Mouse (Mus musculus) heart, embryonic 11.5 days (tissue): ENCODE results near the gene Sept7. TPM values are rescaled to one million over a fixed set of nuclear protein-coding genes. Genes with fewer than 3 reads are reported as not detected.
"Not testable (repeated sequence)": the region's sequence is repeated elsewhere in the genome, so short reads cannot be mapped to it uniquely, and the experiment has no call there.

Experiments
- ATAC-seq: fragments of 200-750 bp; cut with Nextera tagmentation; replicated peaks from 2 replicates; pipeline ENCODE4 v1.8.0; 2017; ENCODE audit warnings: moderate library complexity; ENCODE audit not compliant: insufficient number of reproducible peaks, low FRiP score, low TSS enrichment
- H3K27ac ChIP-seq: fragments of 300-500 bp; sonication (generic); 2 replicates; pipeline ENCODE4 v1.5.1; 2014; ENCODE audit warnings: mild to moderate bottlenecking, low read depth, low read length
- H3K27me3 ChIP-seq: fragments of 300-500 bp; sonication (generic); 2 replicates; pipeline ENCODE4 v1.6.1; 2014; ENCODE audit warnings: mild to moderate bottlenecking, low read length, mixed read lengths; ENCODE audit not compliant: control insufficient read depth, insufficient read depth
- H3K36me3 ChIP-seq: fragments of 300-500 bp; sonication (generic); 2 replicates; pipeline ENCODE4 v1.6.1; 2014; ENCODE audit warnings: mild to moderate bottlenecking, low read length, moderate library complexity, mixed read lengths; ENCODE audit not compliant: control insufficient read depth, insufficient read depth
- H3K4me1 ChIP-seq: fragments of 300-500 bp; sonication (generic); 2 replicates; pipeline ENCODE4 v1.6.1; 2014; ENCODE audit warnings: low read length; ENCODE audit not compliant: control insufficient read depth, insufficient read depth
- H3K4me2 ChIP-seq: fragments of 300-500 bp; sonication (generic); 2 replicates; pipeline ENCODE4 v1.6.1; 2014; ENCODE audit warnings: mild to moderate bottlenecking, moderate library complexity
- H3K4me3 ChIP-seq: fragments of 300-500 bp; sonication (generic); 2 replicates; pipeline ENCODE4 v1.5.1; 2014; ENCODE audit warnings: low read depth, low read length
- H3K9ac ChIP-seq: fragments of 300-500 bp; sonication (generic); 2 replicates; pipeline ENCODE4 v1.6.1; 2014; ENCODE audit warnings: mild to moderate bottlenecking, low read depth, low read length, moderate library complexity
- H3K9me3 ChIP-seq: fragments of 300-500 bp; sonication (generic); replicated peaks from 2 replicates; pipeline ENCODE4 v1.6.1; 2016; ENCODE audit warnings: low read length; ENCODE audit not compliant: control insufficient read depth
- WGBS: fragments of 180-500 bp; shearing (Covaris S2); extraction: QIAGEN DNeasy Blood & Tissue Kit; methylation state at CpG from one replicate; pipeline ENCODE4 v1.1.7; 2014; ENCODE audit not compliant: insufficient replicate concordance; 5-methylcytosine and 5-hydroxymethylcytosine counted together
- polyA plus RNA-seq: library from polyadenylated mRNA; unstranded; fragments of >200 nt; fragmentation: Nextera tagmentation; extraction: Ambion mirVana; gene quantifications from 2 replicates; pipeline ENCODE4 v1.2.1, GENCODE M21; 2014

Sept7 gene
- polyA plus RNA-seq, 1 experiment from 2014 or later = 284 TPM

- Histone ChIP-seq H3K9me3 (no peaks in the 10 kb centered on the region), H3K4me2 (no peak overlapping the region)
- WGBS = 83% methylated on average over 4 of the region's 4 CpGs
These were observed 27.3 kb upstream of the Sept7 start for GRCm38 (mm10) chr9:25224959-25225358.

GRCm38 (mm10) chr9:25229740-25230139 lies 22.5 kb upstream of the Sept7 start:
- H3K36me3 ChIP-seq = no peaks in the 10 kb centered on the region

More at GRCm38 (mm10) chr9:25224959-25225358, 27.3 kb upstream of the Sept7 start:
- Histone ChIP-seq H3K36me3 (no peaks in the 10 kb centered on the region), H3K27ac (no peak overlapping the region), H3K27me3 (no peaks in the 10 kb centered on the region), H3K4me1 (no peaks in the 10 kb centered on the region), H3K4me3 (no peak overlapping the region), H3K9ac (no peak overlapping the region)
- no peak for ATAC-seq

GRCm38 (mm10) chr9:25230213-25231039 lies 21.8 kb upstream of the Sept7 start:
- Histone ChIP-seq H3K9ac (no peak overlapping the region), H3K27me3 (no peaks in the 10 kb centered on the region), H3K4me2 (no peak overlapping the region), H3K27ac (no peak overlapping the region), H3K9me3 (no peaks in the 10 kb centered on the region), H3K4me1 (no peaks in the 10 kb centered on the region), H3K4me3 (no peak overlapping the region), H3K36me3 (no peaks in the 10 kb centered on the region)
- 81% methylated on average over 10 of the region's 10 CpGs for WGBS
- ATAC-seq = no peak

More at GRCm38 (mm10) chr9:25229740-25230139, 22.5 kb upstream of the Sept7 start:
- no peak overlapping the region for H3K4me3 ChIP-seq
- H3K27me3 ChIP-seq = no peaks in the 10 kb centered on the region
- no peak overlapping the region for H3K27ac ChIP-seq
- no peaks in the 10 kb centered on the region for H3K4me1 ChIP-seq
- H3K4me2 ChIP-seq = no peak overlapping the region
- ATAC-seq = no peak
- 78% methylated on average over 6 of the region's 6 CpGs for WGBS
- H3K9me3 ChIP-seq = no peaks in the 10 kb centered on the region
- no peak overlapping the region for H3K9ac ChIP-seq

- H3K4me2 ChIP-seq = no peak overlapping the region
- no peak overlapping the region for H3K27ac ChIP-seq
- no peaks in the 10 kb centered on the region for H3K36me3 ChIP-seq
- H3K9me3 ChIP-seq = no peaks in the 10 kb centered on the region
- H3K4me3 ChIP-seq = no peak overlapping the region
- no peak overlapping the region for H3K9ac ChIP-seq
- no peaks in the 10 kb centered on the region for H3K27me3 ChIP-seq
- H3K4me1 ChIP-seq = no peaks in the 10 kb centered on the region; the same call in 1 of the 2 replicates
- no peak for ATAC-seq
- 75% methylated on average over 3 of the region's 3 CpGs for WGBS
These were observed 11.2 kb upstream of the Sept7 start for GRCm38 (mm10) chr9:25241065-25241464.

- 83% methylated on average over 5 of the region's 5 CpGs for WGBS
- ATAC-seq, H3K9ac ChIP-seq, H3K36me3 ChIP-seq, H3K4me2 ChIP-seq, H3K9me3 ChIP-seq, H3K27me3 ChIP-seq, H3K27ac ChIP-seq, H3K4me1 ChIP-seq, H3K4me3 ChIP-seq: not testable (repeated sequence)
These were observed 10.5 kb upstream of the Sept7 start for GRCm38 (mm10) chr9:25241783-25242182.

- no peak overlapping the region for H3K9ac ChIP-seq
- H3K27ac ChIP-seq = no peak overlapping the region
- H3K4me2 ChIP-seq = no peak overlapping the region
- ATAC-seq = no peak
- H3K36me3 ChIP-seq = no peaks in the 10 kb centered on the region
- no peaks in the 10 kb centered on the region for H3K9me3 ChIP-seq
- WGBS = 89% methylated on average over 3 of the region's 3 CpGs
- no peaks in the 10 kb centered on the region; the same call in 1 of the 2 replicates for H3K4me1 ChIP-seq
- H3K4me3 ChIP-seq = no peak overlapping the region
- H3K27me3 ChIP-seq = no peaks in the 10 kb centered on the region
These were observed 10.0 kb upstream of the Sept7 start for GRCm38 (mm10) chr9:25242266-25242665.

GRCm38 (mm10) chr9:25243926-25244657 lies 8.1 kb upstream of the Sept7 start:
- H3K4me3 ChIP-seq = no peak overlapping the region
- no peak for ATAC-seq
- H3K36me3 ChIP-seq = no peaks in the 10 kb centered on the region
- no peak overlapping the region for H3K9ac ChIP-seq
- H3K4me1 ChIP-seq = no peaks in the 10 kb centered on the region; the same call in 1 of the 2 replicates
- no peaks in the 10 kb centered on the region for H3K9me3 ChIP-seq
- no peaks in the 10 kb centered on the region for H3K27me3 ChIP-seq
- 42% methylated on average over 4 of the region's 4 CpGs for WGBS
- H3K4me2 ChIP-seq = no peak overlapping the region
- H3K27ac ChIP-seq = no peak overlapping the region

- Histone ChIP-seq H3K27ac (no peak overlapping the region), H3K36me3 (no peaks in the 10 kb centered on the region), H3K9ac (no peak overlapping the region), H3K4me1 (no peaks in the 10 kb centered on the region; the same call in 1 of the 2 replicates), H3K9me3 (no peaks in the 10 kb centered on the region), H3K4me2 (no peak overlapping the region), H3K4me3 (no peak overlapping the region), H3K27me3 (no peaks in the 10 kb centered on the region)
- 73% methylated on average over 4 of the region's 4 CpGs for WGBS
- ATAC-seq = no peak
These were observed 7.1 kb upstream of the Sept7 start for GRCm38 (mm10) chr9:25245125-25245524.
